32 mouse cellular contexts compared by ENCODE assay signal in the genomic region with DNA sequence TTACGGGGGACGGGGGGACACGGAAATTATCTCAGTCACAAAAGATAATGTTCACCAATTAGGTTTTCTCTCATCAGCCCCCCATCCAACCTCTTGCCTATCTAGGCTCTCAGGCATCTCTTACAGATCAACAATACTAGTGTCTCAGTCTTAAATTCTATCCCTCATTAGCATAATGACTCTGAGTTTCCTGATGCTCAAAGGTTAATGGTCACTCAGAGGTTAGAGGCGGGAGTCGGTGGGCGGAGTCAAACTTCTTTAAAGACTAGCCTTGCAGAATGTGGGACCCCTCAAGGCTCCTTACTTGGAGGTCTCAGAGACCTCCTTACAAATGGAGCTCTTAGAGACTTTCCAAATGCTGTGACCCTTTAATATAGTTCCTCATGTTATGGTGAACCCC. TPM values are rescaled to one million over a fixed set of nuclear protein-coding genes. Genes with fewer than 3 reads are reported as not detected.
"Had no signal": no experiment of that assay in that cellular context is flagged by ENCODE, and none has a peak within 500 bp of the region (broad histone marks: within the 10 kb centered on the region; RNA-seq: fewer than 3 reads in every experiment).

No protein-coding gene starts in this region.

- H3K9ac ChIP-seq: embryonic facial prominence, embryonic 12.5 days; embryonic facial prominence, embryonic 13.5 days; embryonic facial prominence, embryonic 15.5 days; forebrain, embryonic 12.5 days; forebrain, embryonic 13.5 days; forebrain, embryonic 15.5 days; forebrain, postnatal 0 days had no signal

- DNase-seq: cerebellum, adult 18-20 months; cerebellum, adult 2 months; cerebellum, adult 8-10 months; cerebellum, adult 9-10 months; cerebellum, adult 9-11 months; cerebellum, postnatal 10 days; cerebellum, postnatal 14 days; cerebellum, postnatal 25 days; cerebellum, postnatal 36 days; embryo, embryonic 11 days; forebrain, postnatal 0 days; gastrocnemius, adult 2 months; gastrocnemius, postnatal 10 days; gastrocnemius, postnatal 14 days; gastrocnemius, postnatal 25 days; gastrocnemius, postnatal 36 days; heart, adult 18-20 months had no signal

- H3K36me3 ChIP-seq: embryonic facial prominence, embryonic 10.5 days; embryonic facial prominence, embryonic 12.5 days; embryonic facial prominence, embryonic 13.5 days; embryonic facial prominence, embryonic 15.5 days; forebrain, embryonic 10.5 days; forebrain, embryonic 12.5 days; forebrain, embryonic 15.5 days had no signal

- H3K4me3 ChIP-seq: embryonic facial prominence, embryonic 10.5 days; embryonic facial prominence, embryonic 12.5 days; embryonic facial prominence, embryonic 13.5 days; embryonic facial prominence, embryonic 15.5 days; erythroblast, embryonic 14.5 days; forebrain, embryonic 10.5 days; forebrain, embryonic 12.5 days; forebrain, embryonic 13.5 days; forebrain, embryonic 15.5 days; gastrocnemius, adult 2 months had no signal

- H3K4me2 ChIP-seq: embryonic facial prominence, embryonic 12.5 days; embryonic facial prominence, embryonic 13.5 days; embryonic facial prominence, embryonic 15.5 days; forebrain, embryonic 12.5 days; forebrain, embryonic 13.5 days; forebrain, embryonic 15.5 days had no signal

- H3K4me1 ChIP-seq: embryonic facial prominence, embryonic 10.5 days; embryonic facial prominence, embryonic 12.5 days; embryonic facial prominence, embryonic 13.5 days; embryonic facial prominence, embryonic 15.5 days; forebrain, embryonic 10.5 days; forebrain, embryonic 13.5 days; forebrain, embryonic 15.5 days had no signal

- ATAC-seq: forebrain, embryonic 13.5 days; forebrain, embryonic 14.5 days; forebrain, embryonic 15.5 days; forebrain, embryonic 16.5 days; forebrain, postnatal 0 days had no signal

- H3K9me3 ChIP-seq: embryonic facial prominence, embryonic 10.5 days; embryonic facial prominence, embryonic 12.5 days; embryonic facial prominence, embryonic 13.5 days; embryonic facial prominence, embryonic 15.5 days; forebrain, embryonic 10.5 days; forebrain, embryonic 12.5 days; forebrain, embryonic 13.5 days; forebrain, embryonic 15.5 days had no signal

- H3K27me3 ChIP-seq: embryonic facial prominence, embryonic 12.5 days; embryonic facial prominence, embryonic 15.5 days; forebrain, embryonic 12.5 days; forebrain, embryonic 13.5 days; forebrain, embryonic 15.5 days had no signal

- H3K27ac ChIP-seq: embryonic facial prominence, embryonic 10.5 days; embryonic facial prominence, embryonic 12.5 days; embryonic facial prominence, embryonic 13.5 days; embryonic facial prominence, embryonic 15.5 days; forebrain, embryonic 10.5 days; forebrain, embryonic 12.5 days; forebrain, embryonic 13.5 days; forebrain, embryonic 15.5 days; gastrocnemius, adult 2 months had no signal

RNA-seq across cellular contexts. Expression of gene B3gat2, which starts 8.0 kb away (rescaled TPM):
- total RNA-seq: gastrocnemius, adult 18-20 months; gastrocnemius, adult 2 months; gastrocnemius, adult 8-10 months; gastrocnemius, postnatal 10 days; gastrocnemius, postnatal 14 days; gastrocnemius, postnatal 25 days; gastrocnemius, postnatal 36 days; gastrocnemius, postnatal 4 days; granulocyte monocyte progenitor cell, adult 5-6 weeks; heart, adult 18-20 months had no signal
